Mouse (Mus musculus) hematopoietic stem cell, adult 5-6 weeks (primary cell): ENCODE results near the gene Lrrc58. TPM values are rescaled to one million over a fixed set of nuclear protein-coding genes. Genes with fewer than 3 reads are reported as not detected.

Experiments used
- ATAC-seq, 2 experiments: fragments of 125-278 bp in 1 of 2; replicated peaks in 1 of 2; 2 replicates each; pipeline ENCODE4 v1.8.0; 2016 to 2017; ENCODE audit warnings: inconsistent platforms in 2 of 2, mild to moderate bottlenecking in 2 of 2, moderate number of reproducible peaks in 2 of 2, low read depth in 1 of 2, moderate TSS enrichment in 1 of 2; ENCODE audit not compliant: low FRiP score in 2 of 2, poor library complexity in 2 of 2, severe bottlenecking in 2 of 2, insufficient read depth in 1 of 2, low TSS enrichment in 1 of 2
- total RNA-seq: library from RNA; stranded (forward); fragments of 172-1452, 232-1000 nt; gene quantifications from 2 replicates; pipeline ENCODE4 v1.2.3, GENCODE M21; 2017

The Lrrc58 gene
- total RNA-seq, 1 experiment from 2014 or later: 56.4 TPM

DNA sequence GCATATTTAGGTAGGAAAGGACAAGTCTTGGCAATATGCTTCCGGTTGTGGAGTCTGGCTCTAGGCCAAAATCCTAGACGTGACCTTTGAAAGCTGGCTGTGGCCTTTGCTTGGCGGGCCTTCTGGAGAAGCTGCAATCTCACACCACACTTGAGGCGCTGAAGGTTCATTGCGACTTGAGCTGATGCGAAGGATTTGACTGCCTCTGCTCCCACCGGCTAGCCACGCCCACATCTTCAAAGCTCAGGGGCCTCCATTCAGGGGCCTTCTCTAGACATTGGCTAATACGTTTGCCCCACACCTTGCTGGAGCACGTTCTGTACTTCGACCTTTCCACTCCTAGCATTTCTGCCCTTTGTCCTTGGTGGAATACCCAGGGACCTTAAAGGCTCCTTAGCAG, 33.1 kb downstream of the Lrrc58 start:
- no peak for ATAC-seq

DNA sequence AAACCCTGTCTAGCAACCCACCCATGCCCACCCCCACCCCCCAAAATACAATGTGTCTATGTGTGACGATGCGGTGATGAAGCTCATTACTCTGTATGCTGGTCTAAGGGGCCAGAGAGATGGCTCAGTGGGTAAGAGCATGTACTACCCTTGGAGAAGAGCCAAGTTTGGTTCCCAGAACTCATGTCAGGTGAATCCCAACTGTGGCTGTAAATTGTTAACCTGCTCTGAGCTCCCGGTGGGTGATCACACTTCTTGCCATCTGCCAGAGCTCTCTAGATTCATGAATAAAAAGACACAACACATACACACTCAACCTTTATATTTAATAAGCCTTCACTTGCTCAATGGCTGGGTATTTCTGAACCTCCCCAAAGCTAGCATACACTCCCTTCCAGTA, 38.3 kb downstream of the Lrrc58 start:
- ATAC-seq: no peak

DNA sequence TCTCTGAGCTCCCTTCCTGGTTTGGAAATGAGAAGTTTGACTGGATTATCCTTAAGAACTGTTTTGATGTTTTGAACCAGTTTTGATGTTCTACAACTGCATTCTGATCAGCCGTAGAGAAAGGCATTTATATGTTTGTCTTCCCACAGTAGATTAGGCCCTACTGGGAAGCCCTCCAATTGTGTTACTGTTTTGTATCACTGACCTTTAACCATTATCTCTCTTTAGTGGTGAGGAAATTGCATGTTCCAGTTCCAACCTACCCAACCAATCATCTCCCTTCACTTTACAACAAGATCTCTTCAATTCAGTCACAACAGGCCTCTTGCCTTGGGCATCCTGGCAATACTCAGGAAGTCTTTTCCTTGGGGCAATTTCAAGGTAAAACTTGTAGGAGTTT, 42.9 kb downstream of the Lrrc58 start:
- ATAC-seq: no peak

DNA sequence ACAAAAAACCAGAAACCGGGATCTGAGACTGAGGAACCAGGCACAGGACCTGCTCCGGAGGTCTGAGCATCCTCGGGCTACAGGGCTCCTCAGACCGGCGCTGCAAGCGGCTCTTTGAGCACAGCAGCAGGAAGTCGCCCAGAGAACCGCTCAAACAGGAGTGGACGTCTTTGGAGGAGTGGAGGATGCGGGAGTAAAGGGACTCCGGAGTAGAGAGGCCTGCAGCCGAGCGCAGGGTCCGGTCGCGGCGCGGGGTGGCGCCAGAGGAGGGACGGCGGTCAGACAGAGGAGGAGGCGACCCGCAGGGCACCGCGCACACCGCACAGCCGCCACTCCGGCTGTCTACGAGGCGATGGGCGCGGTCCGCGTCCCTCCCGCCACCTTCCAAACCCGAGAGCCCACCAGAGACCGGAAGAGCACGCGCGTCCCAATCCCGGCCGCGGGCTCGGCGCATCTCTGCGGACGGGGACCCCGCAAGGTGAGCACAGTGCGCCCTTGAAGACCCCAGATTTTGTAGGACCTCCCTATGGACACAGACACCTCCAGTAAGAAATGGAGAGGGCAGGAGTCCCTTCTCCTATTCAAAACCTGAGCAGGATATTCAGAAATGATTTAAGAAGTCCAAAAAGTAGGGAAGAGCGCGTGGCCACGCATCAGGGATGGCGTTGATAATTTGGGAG, 48.1 kb downstream of the Lrrc58 start, which contains the start of gene Gpr156:
Gene Gpr156, plus strand, starts transcription at position 359 of the 680 bp plus-strand sequence.
- peak in 1 of 2 experiments; percentile 64; a peak in 2 of 4 replicates for ATAC-seq

DNA sequence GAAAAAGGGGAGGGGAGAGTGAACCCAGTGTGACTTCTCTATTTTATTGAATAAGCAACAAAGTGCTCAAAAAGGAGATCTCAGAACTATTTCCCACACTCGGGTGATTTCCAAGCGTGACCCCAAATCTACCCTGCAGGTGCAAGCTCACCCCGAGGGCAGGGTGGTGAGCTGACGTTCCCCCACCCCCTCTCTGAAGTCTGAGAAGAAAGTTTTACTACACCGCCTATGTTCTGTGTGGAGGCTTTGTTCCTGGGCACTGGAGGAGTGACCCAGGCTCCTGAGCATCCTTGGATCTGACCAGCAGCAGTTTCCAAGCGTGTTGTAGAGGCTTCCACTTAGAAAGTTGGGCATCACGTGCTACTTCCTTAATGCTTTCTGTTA, 48.6 kb downstream of the Lrrc58 start:
- ATAC-seq: no peak

DNA sequence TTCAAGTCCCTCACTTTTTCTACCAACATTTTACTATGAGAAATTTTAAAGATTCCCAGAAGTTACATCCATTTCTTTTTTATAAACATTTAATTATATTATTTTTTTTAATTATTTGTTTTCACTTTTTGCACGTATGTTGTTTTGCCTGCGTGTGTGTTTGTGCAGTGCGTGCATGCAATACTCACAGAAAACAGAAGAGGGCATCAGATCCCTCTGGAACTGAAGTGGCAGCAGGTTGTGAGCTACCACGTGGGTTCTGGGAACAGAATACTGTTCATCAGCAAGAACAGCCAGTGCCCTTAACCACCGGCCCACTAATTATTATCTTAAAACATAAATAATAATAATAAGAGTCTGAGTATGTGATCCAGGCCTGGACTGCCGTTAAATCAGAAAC, 50.8 kb downstream of the Lrrc58 start:
- no peak for ATAC-seq

DNA sequence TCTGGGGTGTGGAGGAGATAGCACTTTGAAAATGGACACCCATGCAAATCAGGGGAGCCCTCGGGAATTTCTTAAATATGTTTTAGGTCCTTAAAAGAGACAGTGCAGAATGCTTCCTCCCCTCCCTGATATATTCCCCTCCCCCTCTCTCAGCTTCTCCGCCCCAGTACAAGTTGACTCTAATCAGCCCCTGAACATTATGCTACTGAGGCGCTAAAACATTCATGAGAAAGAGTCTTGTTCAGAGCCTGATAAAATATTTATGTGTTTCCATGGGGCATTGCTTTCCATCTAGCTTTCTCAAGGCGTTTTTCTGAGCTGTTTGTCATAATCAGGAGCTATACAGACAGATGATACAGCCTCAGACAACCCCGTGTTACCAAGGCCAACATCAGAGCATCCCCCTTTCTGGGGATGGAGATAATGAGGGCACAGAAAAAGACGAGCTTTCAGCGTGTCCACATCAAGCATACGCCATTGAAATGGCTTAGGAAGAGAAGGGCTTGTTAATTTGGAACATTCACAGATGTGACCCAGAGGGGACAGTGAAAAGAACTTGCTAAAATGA, 52.7 kb downstream of the Lrrc58 start:
- ATAC-seq: no peak

DNA sequence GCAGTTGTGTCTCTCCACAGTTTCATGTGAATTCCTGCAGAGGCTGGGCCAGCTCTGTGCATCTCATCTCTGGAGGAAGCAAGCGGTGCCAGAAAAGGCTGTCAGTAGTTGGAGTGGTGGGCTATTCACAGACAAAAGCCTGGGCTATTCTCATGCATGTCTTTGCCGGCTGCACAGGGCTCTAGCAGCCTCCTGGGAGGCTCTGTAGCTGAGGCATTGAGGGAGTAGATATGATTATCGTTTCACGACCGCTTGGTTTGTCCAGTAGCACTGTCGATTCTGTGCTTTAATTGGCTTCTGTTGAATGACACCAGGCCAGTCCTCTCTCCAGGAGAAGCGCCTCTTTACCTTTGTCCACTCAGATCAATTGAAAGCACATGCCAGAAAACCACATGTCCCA, 57.9 kb downstream of the Lrrc58 start:
- no peak for ATAC-seq

DNA sequence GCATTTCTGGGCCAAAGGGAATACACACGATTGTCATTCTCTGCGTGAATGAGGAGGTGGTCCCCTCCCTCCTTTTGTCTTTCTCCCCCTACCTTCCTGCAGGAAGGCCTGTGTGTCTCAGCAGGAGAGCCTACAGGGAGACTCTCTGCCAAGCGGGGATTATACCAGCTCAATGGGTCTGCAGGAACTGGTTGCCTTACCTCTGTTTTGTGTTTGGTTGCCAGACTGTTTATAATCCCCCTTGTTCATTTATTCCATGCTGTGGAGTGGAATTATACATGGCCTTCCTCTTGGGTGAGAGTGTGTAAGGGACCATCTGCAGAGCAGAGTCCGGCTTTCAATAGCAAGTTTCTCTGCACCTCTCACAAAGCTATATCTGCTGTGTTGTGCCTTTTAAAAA, 58.9 kb downstream of the Lrrc58 start:
- no peak for ATAC-seq

DNA sequence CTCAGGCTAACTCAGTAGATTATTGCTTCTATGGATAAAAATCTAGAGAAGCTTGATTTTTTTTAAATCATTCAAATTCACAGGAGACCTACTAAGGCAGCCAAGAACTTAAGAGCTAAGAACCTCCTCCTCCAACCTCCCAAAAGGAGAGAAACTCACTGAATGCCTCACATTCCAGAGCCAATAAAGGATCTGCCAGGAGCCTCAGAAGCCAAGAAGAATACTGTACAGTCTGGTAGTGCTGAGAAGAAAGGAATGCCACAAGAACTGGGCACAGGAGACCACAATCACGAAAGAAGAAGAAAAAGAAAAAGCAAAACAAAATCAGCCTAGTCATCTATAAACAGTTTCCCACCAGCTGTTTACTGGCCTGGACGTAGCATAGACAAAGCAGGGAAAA, 60.8 kb downstream of the Lrrc58 start:
- no peak for ATAC-seq

DNA sequence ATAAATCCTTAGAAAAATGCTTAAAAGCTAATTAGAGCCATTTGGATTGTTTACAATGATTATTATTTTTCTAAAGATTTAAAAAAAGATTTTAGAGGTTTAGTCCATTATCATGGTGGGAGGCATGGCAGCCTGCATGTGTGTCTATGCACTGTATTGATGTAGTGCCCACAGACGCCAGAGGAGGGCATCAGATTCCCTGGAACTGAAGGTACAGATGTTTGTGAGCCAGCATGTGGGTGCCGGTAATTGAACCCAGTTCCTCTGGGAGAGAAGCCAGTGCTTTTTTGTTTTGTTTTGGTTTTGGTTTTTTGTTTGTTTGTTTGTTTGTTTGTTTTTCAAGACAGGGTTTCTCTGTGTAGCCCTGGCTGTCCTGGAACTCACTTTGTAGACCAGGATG, 61.4 kb downstream of the Lrrc58 start:
- no peak for ATAC-seq

DNA sequence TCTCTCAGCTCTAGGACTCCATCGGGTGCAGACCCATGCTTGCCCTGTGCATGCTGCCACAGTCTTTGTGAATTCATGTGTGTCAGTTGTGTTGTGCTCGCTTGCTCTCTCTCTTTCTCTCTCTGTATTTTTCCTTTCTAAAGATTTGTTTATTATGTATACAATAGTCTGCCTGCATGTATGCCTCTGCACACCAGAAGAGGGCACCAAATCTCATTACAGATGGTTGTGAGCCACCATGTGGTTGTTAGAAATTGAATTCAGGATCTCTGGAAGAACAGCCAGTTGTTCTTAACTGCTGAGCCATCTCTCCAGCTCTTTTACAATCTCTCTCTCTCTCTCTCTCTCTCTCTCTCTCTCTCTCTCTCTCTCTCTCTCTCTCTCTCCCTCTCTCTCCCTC, 66.7 kb downstream of the Lrrc58 start:
- ATAC-seq: no peak

DNA sequence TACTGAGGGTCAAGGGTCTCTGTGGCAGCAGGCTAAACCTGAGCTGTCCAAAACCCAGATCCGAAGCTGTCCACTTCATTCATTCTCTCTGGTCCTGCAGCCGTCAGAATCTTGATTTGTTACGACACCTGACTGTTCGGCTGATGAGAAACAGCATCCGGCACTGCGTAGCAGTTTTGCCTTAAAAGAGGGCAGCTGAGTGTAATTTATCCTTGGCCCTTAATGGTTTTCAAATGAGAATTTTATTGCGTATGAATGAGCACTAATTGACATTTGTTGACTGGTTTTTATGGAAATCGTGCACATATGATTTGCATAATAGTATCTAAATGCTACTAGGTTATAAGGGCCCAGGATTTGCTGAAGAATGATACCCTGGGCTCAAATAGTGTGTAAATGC, 69.1 kb downstream of the Lrrc58 start:
- no peak for ATAC-seq

Other genes with a start within 250 kb of the Lrrc58 start
- 16.8 and 24.1 TPM in 2 replicates for gene Ndufb4, start 213.9 kb upstream of the Lrrc58 start, total RNA-seq
- 8.1 and 10.7 TPM in 2 replicates for gene Fstl1, start 91.5 kb upstream of the Lrrc58 start, total RNA-seq
- gene Gm36028, start 7.2 kb upstream of the Lrrc58 start, total RNA-seq: not detected in 2 replicates
- gene Gpr156, start 48.1 kb downstream of the Lrrc58 start, total RNA-seq: not detected in 2 replicates
- 39.0 and 55.7 TPM in 2 replicates for gene Gsk3b, start 220.6 kb downstream of the Lrrc58 start, total RNA-seq